Mouse (Mus musculus) neutrophil, adult 65 days (primary cell): ENCODE results near the gene Isoc2b. TPM values are rescaled to one million over a fixed set of nuclear protein-coding genes. Genes with fewer than 3 reads are reported as not detected.

ENCODE experiments used
- total RNA-seq: library from RNA; stranded (reverse); gene quantifications from 2 replicates; pipeline ENCODE4 v1.2.4, GENCODE M21; 2023

The Isoc2b gene
- 4.1 and 4.4 TPM in 2 replicates for total RNA-seq

GRCm38 (mm10) chr7:4870133-4870532 is at the start of gene Isoc2b:
TSS of gene Isoc2b (minus strand) at chr7:4870258.

GRCm38 (mm10) chr7:4915007-4915665 is 45.1 kb upstream of the Isoc2b start, which contains the start of gene Zfp628:
TSS of gene Zfp628 (plus strand) at chr7:4915217.

GRCm38 (mm10) chr7:4906466-4906950 is 36.5 kb upstream of the Isoc2b start, which contains the start of gene Gm36210:
TSS of gene Gm36210 (minus strand) at chr7:4906516.

GRCm38 (mm10) chr7:4876753-4877221 is 6.7 kb upstream of the Isoc2b start, which contains the start of gene Isoc2a:
TSS of gene Isoc2a (plus strand) at chr7:4877153.

DNA sequence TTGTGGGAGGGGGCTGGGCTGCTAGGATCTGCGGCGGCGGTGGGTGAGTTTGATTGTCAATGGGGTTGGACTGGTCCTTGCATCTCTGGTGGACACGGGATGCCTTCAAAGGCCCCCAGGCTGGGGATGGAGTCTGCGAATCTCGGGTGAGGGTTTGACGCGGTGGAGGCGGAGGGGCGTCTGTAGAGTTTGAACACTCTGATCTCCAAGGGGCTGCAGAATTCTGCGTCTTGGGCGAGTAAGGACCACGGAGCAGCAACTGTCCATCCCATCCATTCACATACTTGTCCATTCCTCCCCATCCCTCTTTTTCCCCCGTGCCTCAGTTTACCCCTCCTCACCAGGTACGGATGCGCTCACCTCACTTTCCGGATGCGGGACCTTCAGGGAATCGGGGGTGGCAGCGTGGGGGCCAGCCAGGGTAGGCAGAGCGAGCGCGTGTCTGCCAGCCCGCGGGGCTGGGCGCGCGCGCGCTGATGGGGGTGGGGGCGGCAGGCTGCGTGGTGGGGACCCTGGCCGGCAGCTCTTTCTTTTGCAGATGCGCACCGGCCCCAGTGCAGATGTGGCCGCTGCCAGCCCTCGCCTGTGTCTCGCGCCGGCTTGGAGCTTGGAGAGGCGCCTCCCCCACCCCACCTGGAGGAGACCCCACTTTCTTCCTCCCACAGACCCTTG is 25.7 kb downstream of the Isoc2b start, which contains the start of gene Shisa7:
Gene Shisa7, minus strand, starts transcription at position 452 of the 672 bp plus-strand sequence.

GRCm38 (mm10) chr7:4812303-4813104 is 57.6 kb downstream of the Isoc2b start, which contains the start of gene Ube2s:
TSS of gene Ube2s (minus strand) at chr7:4812590.

Other genes starting within 250 kb of the Isoc2b start
- 19.8 and 28.6 TPM in 2 replicates for gene Tmem86b, start 238.8 kb downstream of the Isoc2b start, total RNA-seq
- 161 and 201 TPM in 2 replicates for gene Ppp6r1, start 211.2 kb downstream of the Isoc2b start, total RNA-seq
- 14.1 and 21.6 TPM in 2 replicates for gene Hspbp1, start 185.2 kb downstream of the Isoc2b start, total RNA-seq
- not detected in 2 replicates for gene Brsk1, start 179.7 kb downstream of the Isoc2b start, total RNA-seq
- gene Tmem150b, start 145.0 kb downstream of the Isoc2b start, total RNA-seq: 8.8 and 12.9 TPM in 2 replicates
- gene Kmt5c, start 130.1 kb downstream of the Isoc2b start, total RNA-seq: 70.4 and 103 TPM in 2 replicates
- 11.2 and 13.4 TPM in 2 replicates for gene Cox6b2, start 117.2 kb downstream of the Isoc2b start, total RNA-seq
- gene Fam71e2, start 99.0 kb downstream of the Isoc2b start, total RNA-seq: not detected in 2 replicates
- gene Il11, start 87.4 kb downstream of the Isoc2b start, total RNA-seq: not detected in 2 replicates
- gene Tmem190, start 87.3 kb downstream of the Isoc2b start, total RNA-seq: not detected in 2 replicates
- 0.95 and 2.3 TPM in 2 replicates for gene Tmem238, start 80.6 kb downstream of the Isoc2b start, total RNA-seq
- gene Rpl28, start 77.4 kb downstream of the Isoc2b start, total RNA-seq: 636 and 649 TPM in 2 replicates
- gene Ube2s, start 57.7 kb downstream of the Isoc2b start, total RNA-seq: 188 and 216 TPM in 2 replicates
- gene Shisa7, start 25.6 kb downstream of the Isoc2b start, total RNA-seq: 1.0 TPM in 1 of 2 replicates, not detected in the other
- gene Isoc2a, start 6.9 kb upstream of the Isoc2b start, total RNA-seq: 6.0 and 6.2 TPM in 2 replicates
- gene Gm36210, start 36.3 kb upstream of the Isoc2b start, total RNA-seq: not detected in 2 replicates
- gene Zfp628, start 45.0 kb upstream of the Isoc2b start, total RNA-seq: 13.2 and 16.2 TPM in 2 replicates
- gene Nat14, start 51.8 kb upstream of the Isoc2b start, total RNA-seq: 1.7 and 1.9 TPM in 2 replicates
- 0.44 TPM in 1 of 2 replicates, not detected in the other for gene Ssc5d, start 55.5 kb upstream of the Isoc2b start, total RNA-seq
- gene Sbk2, start 94.1 kb upstream of the Isoc2b start, total RNA-seq: not detected in 2 replicates
- gene Sbk3, start 100.9 kb upstream of the Isoc2b start, total RNA-seq: not detected in 2 replicates
- gene Zfp579, start 125.9 kb upstream of the Isoc2b start, total RNA-seq: 3.4 and 6.0 TPM in 2 replicates
- gene Zfp524, start 144.2 kb upstream of the Isoc2b start, total RNA-seq: 11.9 and 12.6 TPM in 2 replicates
- gene Fiz1, start 144.4 kb upstream of the Isoc2b start, total RNA-seq: 26.5 and 31.4 TPM in 2 replicates
- not detected in 2 replicates for gene Gm44973, start 145.2 kb upstream of the Isoc2b start, total RNA-seq
- gene Zfp865, start 150.1 kb upstream of the Isoc2b start, total RNA-seq: 38.0 and 47.1 TPM in 2 replicates
- 0.29 and 0.98 TPM in 2 replicates for gene Ccdc106, start 150.3 kb upstream of the Isoc2b start, total RNA-seq
- 0.98 TPM in 1 of 2 replicates, not detected in the other for gene 4632433K11Rik, start 163.9 kb upstream of the Isoc2b start, total RNA-seq
- 2.0 and 2.2 TPM in 2 replicates for gene Zfp784, start 168.2 kb upstream of the Isoc2b start, total RNA-seq
- gene Zfp580, start 181.3 kb upstream of the Isoc2b start, total RNA-seq: 0.98 and 1.2 TPM in 2 replicates
- gene U2af2, start 191.9 kb upstream of the Isoc2b start, total RNA-seq: 219 and 291 TPM in 2 replicates
- 143 and 147 TPM in 2 replicates for gene Epn1, start 210.0 kb upstream of the Isoc2b start, total RNA-seq
- gene Rfpl4, start 246.7 kb upstream of the Isoc2b start, total RNA-seq: not detected in 2 replicates